Mouse (Mus musculus): Measurements from ENCODE around the gene Myo10. TPM values are rescaled to one million over a fixed set of nuclear protein-coding genes. Genes with fewer than 3 reads are reported as not detected.
A peak's percentile ranks its signal among the peaks of the same experiment; 100 is the strongest.

Myo10 gene
- polyA plus RNA-seq, 1 experiment from 2014 or later, result 39.8 TPM

DNA sequence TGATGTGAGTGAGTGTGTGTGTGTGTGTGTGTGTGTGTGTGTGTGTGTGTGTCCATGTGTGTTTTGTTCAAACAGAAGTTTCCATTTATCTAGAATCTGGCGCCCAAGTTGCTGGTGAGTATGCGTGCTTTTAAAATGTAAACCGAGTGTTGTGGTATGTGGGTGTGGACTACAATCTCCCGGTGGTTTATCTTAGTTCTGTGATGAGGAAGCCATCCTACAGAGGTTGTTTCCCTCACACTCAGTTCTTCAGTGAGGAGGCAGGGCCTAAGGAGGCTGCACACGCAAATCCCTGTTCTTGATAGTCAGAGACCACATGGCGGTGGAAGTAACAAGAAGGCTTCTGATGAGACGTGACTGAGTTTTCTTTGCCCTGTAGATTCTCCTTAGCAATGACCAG, 73.6 kb downstream of the Myo10 start:
- no peak overlapping the region for H3K4me3 ChIP-seq
- no peaks in the 10 kb centered on the region for H3K9me3 ChIP-seq
- no peaks in the 10 kb centered on the region for H3K36me3 ChIP-seq
- no peak overlapping the region for H3K9ac ChIP-seq
- no peak overlapping the region for H3K4me2 ChIP-seq (replicated peaks)
- H3K27me3 ChIP-seq, result no peaks in the 10 kb centered on the region
- H3K4me1 ChIP-seq, result peaks cover 30% of the 10 kb centered on the region
- ATAC-seq (ENCODE audit: insufficient number of reproducible peaks, insufficient read depth, low FRiP score, low TSS enrichment), result no peak
- no peak overlapping the region for H3K27ac ChIP-seq
- 75% methylated on average over 7 of the region's 7 CpGs for WGBS

DNA sequence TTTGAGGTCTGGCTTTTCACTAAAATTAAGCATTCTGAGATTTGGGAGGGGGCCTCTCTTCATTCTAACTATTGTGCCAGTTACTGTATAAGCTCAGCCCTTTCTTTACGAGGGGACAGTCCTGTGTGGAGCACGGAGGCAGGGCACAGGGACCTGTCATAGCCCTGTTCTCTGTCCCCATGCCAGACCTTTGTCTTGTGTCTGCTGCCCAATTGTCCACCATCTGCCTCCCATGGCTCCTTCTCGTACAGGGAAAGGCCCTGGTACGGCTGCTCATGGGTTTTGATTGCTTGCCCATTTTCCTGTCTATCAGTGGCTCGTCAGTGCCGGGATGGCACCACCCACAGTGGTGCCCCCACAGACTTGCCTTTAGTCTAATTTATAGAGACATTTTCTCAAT, 74.3 kb downstream of the Myo10 start:
- H3K27me3 ChIP-seq, result no peaks in the 10 kb centered on the region
- no peak overlapping the region for H3K4me2 ChIP-seq (replicated peaks)
- ATAC-seq (ENCODE audit: insufficient number of reproducible peaks, insufficient read depth, low FRiP score, low TSS enrichment), result no peak
- H3K4me3 ChIP-seq, result no peak overlapping the region
- no peak overlapping the region for H3K27ac ChIP-seq
- H3K9me3 ChIP-seq, result no peaks in the 10 kb centered on the region
- WGBS, result 92% methylated on average over 6 of the region's 6 CpGs
- H3K4me1 ChIP-seq, result peaks cover 30% of the 10 kb centered on the region
- H3K36me3 ChIP-seq, result peaks cover 3% of the 10 kb centered on the region; the same call in 1 of the 2 replicates
- H3K9ac ChIP-seq, result no peak overlapping the region

DNA sequence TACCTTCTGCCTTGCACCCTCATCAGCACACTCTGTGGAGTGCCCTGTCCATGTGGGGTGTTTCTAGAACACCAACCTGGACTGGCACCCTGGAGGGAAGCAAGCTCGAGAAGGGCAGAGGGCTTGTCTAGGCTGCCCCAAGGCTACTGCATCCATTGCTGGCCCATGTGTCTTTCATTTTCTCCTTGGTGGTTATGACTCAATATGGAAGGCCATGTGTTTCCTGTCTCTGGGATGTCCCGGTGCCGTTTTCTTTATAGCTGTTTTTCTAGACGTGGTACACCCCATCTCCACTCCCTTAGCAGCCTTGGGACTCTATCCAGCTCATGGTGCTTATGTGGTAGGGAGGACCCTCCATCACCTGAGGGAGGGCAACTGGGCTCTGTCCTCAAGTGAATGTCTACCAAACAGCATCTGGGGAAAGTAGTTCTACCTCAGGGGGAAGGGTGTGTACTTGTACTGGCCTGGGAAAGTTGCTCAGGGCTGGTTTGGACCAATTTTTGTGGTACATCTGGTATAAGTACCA, 76.8 kb downstream of the Myo10 start:
- ATAC-seq (ENCODE audit: insufficient number of reproducible peaks, insufficient read depth, low FRiP score, low TSS enrichment), result no peak
- Histone ChIP-seq H3K36me3 (peaks cover 15% of the 10 kb centered on the region), H3K27ac (no peak overlapping the region), H3K9me3 (no peaks in the 10 kb centered on the region), H3K4me2 (replicated peaks) (no peak overlapping the region), H3K9ac (no peak overlapping the region), H3K4me3 (no peak overlapping the region), H3K4me1 (peaks cover 11% of the 10 kb centered on the region; the same call in 1 of the 2 replicates), H3K27me3 (no peaks in the 10 kb centered on the region)
- 24% methylated on average over 4 of the region's 4 CpGs for WGBS

DNA sequence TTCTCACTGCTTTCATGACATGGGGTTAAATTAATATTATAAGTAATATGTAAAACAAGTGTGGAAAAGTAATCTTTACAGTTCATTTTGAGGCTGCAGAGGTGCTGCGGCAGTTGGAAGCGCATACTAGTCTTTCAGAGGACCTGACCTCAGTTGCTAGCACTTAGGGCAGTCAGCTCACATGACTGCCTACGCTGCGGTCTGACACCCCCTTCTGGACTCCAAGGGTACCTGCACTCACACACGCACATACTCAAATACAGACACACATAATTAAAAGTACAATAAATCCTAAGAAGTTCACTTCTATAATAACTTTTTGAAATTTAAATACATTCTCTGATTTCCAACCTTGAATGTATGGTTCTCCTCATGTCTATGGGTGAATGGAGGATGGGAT, 80.3 kb downstream of the Myo10 start:
- ATAC-seq (ENCODE audit: insufficient number of reproducible peaks, insufficient read depth, low FRiP score, low TSS enrichment), result no peak
- peaks cover 21% of the 10 kb centered on the region for H3K36me3 ChIP-seq
- no peak overlapping the region for H3K4me2 ChIP-seq (replicated peaks)
- H3K4me1 ChIP-seq, result peaks cover 24% of the 10 kb centered on the region; the same call in 1 of the 2 replicates
- H3K4me3 ChIP-seq, result no peak overlapping the region
- H3K27ac ChIP-seq, result no peak overlapping the region
- no peaks in the 10 kb centered on the region for H3K9me3 ChIP-seq
- no peak overlapping the region for H3K9ac ChIP-seq
- H3K27me3 ChIP-seq, result no peaks in the 10 kb centered on the region
- WGBS, result 97% methylated on average over 5 of the region's 5 CpGs

DNA sequence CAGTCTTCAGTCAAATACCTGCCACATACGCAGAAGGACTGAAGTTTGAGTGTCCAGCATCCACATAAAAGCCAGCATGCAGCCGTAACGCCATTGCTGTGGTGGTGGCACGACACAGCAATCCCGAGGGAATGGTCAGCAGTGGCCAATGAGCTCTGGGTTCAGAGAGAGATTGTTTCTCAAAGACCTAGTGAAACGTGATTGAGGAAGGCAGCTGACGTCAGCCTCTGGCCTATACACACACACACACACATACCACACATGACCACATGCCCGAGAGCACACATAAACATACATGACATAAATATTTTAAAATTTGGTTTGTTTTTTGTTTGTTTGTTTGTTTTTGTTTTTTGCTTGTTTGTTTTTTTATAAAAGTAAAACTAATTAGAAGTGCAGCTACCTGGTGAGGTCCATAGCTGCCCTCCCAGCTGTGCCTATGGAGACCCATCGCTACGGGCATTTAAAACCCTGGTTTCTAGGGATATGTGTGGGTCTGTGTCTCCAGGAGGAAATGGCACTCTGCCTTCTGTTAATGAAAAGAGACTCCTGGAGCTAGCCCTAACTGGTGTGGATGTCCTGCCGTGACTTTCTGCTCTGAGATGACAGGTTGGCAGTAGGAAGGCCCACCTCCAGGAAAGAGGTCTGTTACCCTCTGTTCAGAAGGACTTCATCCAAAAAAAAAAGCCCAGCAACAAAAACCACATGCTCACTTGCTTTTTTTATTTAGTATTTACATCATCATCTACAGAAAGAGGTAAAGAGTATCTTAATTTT, 82.7 kb downstream of the Myo10 start:
- peaks cover 14% of the 10 kb centered on the region; the same call in 1 of the 2 replicates for H3K4me1 ChIP-seq
- 0 out of 2 replicates have a peak overlapping the region, but pooled peaks have one; percentile 6 for H3K27ac ChIP-seq
- no peak for ATAC-seq (ENCODE audit: insufficient number of reproducible peaks, insufficient read depth, low FRiP score, low TSS enrichment)
- WGBS, result 79% methylated on average over 11 of the region's 11 CpGs
- H3K4me3 ChIP-seq, result no peak overlapping the region
- no peaks in the 10 kb centered on the region for H3K27me3 ChIP-seq
- H3K9ac ChIP-seq, result no peak overlapping the region
- peaks cover 21% of the 10 kb centered on the region for H3K36me3 ChIP-seq
- H3K4me2 ChIP-seq (replicated peaks), result no peak overlapping the region
- no peaks in the 10 kb centered on the region for H3K9me3 ChIP-seq

DNA sequence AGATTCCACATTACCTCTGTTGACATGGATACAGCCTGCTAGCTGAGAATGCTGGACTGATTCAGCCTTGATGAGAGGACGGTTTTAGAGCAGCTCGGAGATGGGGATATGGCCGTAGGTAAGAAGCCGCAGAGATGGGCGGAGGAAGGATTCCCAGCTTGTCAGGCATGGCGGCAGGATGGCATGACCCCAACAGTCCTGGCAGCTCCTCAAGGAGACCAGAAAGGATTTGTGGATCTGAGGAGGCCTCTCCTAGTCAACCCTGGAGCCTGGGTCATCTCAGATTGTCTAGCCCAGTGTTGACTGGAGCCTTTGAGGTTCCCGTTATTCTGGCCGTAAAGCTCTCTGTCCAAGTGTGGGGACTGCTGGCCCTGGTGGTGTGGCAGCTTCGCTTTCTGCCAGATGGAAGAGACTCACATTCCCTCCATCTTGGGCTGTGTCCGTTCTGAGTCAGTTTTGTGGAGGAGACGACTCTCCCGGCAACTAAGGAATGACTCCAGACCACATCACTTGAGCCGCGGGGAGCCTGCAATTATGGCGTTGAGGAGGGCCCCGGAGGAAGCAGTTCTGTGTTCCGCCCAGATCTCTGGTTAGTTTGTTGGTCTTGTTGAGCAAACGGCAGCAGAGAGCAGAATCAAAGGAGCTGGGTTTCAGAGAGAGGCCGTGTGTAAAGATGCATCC, 84.7 kb downstream of the Myo10 start:
- H3K4me1 ChIP-seq, result peaks cover 14% of the 10 kb centered on the region; the same call in 1 of the 2 replicates
- no peak overlapping the region for H3K9ac ChIP-seq
- no peak overlapping the region for H3K4me2 ChIP-seq (replicated peaks)
- 0 out of 2 replicates have a peak, but pooled peaks cover 3% of the 10 kb centered on the region for H3K9me3 ChIP-seq
- H3K36me3 ChIP-seq, result peaks cover 15% of the 10 kb centered on the region
- H3K27ac ChIP-seq, result peak overlapping the region; percentile 73
- H3K27me3 ChIP-seq, result no peaks in the 10 kb centered on the region
- WGBS, result 74% methylated on average over 19 of the region's 19 CpGs
- H3K4me3 ChIP-seq, result no peak overlapping the region
- ATAC-seq (ENCODE audit: insufficient number of reproducible peaks, insufficient read depth, low FRiP score, low TSS enrichment), result no peak

DNA sequence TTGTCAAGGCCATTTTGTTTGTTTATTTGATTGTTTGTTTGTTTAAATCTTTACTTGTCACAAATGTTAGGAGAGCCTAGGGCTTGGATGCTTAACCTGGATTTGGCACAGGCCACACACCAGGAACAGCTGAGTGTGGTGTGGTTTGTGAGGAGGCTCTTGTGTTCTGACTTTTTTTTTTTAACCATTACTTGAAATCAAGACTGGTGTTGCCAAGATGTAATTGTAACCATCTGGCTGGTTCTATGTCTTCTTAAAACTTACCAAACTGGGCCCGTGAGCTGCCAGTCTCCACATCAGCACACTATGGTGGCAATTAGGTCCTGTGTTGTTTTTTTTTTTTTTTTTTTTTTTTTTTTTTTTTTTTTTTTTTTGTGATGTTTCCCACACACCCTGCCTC, 85.6 kb downstream of the Myo10 start:
- no peak overlapping the region for H3K4me3 ChIP-seq
- H3K9me3 ChIP-seq, result 0 out of 2 replicates have a peak, but pooled peaks cover 3% of the 10 kb centered on the region
- no peak overlapping the region for H3K4me2 ChIP-seq (replicated peaks)
- ATAC-seq (ENCODE audit: insufficient number of reproducible peaks, insufficient read depth, low FRiP score, low TSS enrichment), result no peak
- no peaks in the 10 kb centered on the region for H3K27me3 ChIP-seq
- peaks cover 7% of the 10 kb centered on the region; the same call in 1 of the 2 replicates for H3K36me3 ChIP-seq
- no peak overlapping the region for H3K9ac ChIP-seq
- H3K27ac ChIP-seq, result peak overlapping the region; percentile 73; the same call in 1 of the 2 replicates
- peaks cover 14% of the 10 kb centered on the region; the same call in 1 of the 2 replicates for H3K4me1 ChIP-seq
- 27% methylated on average over 1 of the region's 1 CpGs for WGBS

DNA sequence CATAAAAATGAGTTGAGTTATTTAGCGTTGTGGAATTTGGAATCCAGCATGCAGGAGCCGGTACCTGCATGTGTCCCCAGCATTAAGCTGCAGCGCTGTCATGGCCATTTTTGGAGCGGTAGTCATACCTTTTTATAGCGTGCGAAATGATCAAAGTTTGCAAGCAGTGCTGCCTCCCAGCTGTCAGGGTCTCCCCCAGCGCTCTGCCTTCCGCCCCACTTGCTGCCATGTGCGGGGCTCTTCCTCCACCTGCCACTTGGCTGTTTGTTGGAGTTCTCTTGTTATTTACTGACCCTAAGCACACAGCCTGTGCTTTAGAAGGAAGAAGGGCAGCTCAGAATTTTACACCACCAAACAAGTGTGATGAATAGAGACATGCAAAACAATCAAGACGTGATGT, 88.6 kb downstream of the Myo10 start:
- Histone ChIP-seq H3K36me3 (peaks cover 8% of the 10 kb centered on the region; the same call in 1 of the 2 replicates), H3K9ac (no peak overlapping the region), H3K27ac (no peak overlapping the region), H3K27me3 (no peaks in the 10 kb centered on the region), H3K4me1 (peaks cover 18% of the 10 kb centered on the region; the same call in 1 of the 2 replicates), H3K4me3 (no peak overlapping the region), H3K9me3 (0 out of 2 replicates have a peak, but pooled peaks cover 3% of the 10 kb centered on the region), H3K4me2 (replicated peaks) (no peak overlapping the region)
- WGBS, result 95% methylated on average over 10 of the region's 10 CpGs
- no peak for ATAC-seq (ENCODE audit: insufficient number of reproducible peaks, insufficient read depth, low FRiP score, low TSS enrichment)

DNA sequence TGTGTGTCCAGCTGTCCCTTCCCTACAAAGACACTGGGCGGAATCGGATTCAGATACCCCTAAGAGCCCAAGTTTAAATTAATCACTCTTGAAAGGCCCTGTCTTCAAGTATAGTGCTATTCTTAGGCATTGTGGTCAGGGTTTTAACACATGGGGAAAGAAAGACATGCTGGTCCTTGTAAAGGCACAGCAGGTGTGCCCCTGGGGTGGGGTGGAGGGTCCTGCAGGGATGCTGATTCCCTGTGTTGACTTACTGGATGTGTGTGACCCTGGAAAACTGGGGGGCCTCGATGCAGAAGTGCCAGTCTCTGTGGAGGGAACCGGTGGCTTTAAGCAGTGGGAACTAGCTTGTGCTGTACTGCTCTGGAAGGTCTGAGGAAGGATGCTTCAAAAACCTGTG, 90.6 kb downstream of the Myo10 start:
- H3K4me2 ChIP-seq (replicated peaks), result no peak overlapping the region
- 0 out of 2 replicates have a peak, but pooled peaks cover 3% of the 10 kb centered on the region for H3K9me3 ChIP-seq
- no peak overlapping the region for H3K9ac ChIP-seq
- no peaks in the 10 kb centered on the region for H3K27me3 ChIP-seq
- no peak overlapping the region for H3K4me3 ChIP-seq
- peaks cover 10% of the 10 kb centered on the region; the same call in 1 of the 2 replicates for H3K36me3 ChIP-seq
- ATAC-seq (ENCODE audit: insufficient number of reproducible peaks, insufficient read depth, low FRiP score, low TSS enrichment), result no peak
- H3K4me1 ChIP-seq, result peaks cover 12% of the 10 kb centered on the region; the same call in 1 of the 2 replicates
- 65% methylated on average over 4 of the region's 4 CpGs for WGBS
- no peak overlapping the region for H3K27ac ChIP-seq

DNA sequence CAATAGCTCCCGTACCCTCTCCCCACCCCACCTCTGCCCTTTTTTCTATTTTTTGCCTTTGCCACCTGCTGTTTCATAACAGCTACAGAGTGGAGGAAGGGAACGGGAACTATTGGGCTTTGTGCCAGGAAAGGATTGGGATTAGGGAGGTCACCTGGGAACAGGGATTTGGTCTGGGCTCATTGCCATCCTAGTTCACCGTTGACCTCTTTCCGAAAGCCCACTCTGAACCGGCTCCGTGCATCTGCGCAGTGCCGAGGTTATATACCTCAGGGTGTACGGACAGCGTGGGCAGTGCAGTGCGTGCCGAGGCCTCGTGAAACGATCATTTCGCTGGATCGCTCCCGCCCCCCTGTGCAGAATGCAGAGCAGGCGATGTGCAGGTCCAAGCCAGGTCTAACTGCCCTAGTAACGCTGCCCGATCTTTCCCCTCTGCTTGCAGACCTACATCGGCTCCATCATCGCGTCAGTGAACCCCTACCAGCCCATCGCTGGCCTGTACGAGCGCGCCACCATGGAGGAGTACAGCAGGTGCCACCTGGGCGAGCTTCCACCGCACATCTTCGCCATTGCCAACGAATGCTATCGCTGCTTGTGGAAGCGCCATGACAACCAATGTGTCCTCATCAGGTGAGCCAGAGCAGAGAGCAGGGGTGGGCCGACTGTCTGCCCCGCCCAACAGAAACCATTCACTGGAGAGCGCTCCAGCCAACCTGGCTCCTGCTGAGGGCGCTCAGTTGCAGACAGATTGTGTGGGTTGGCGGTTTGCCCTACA, 91.4 kb downstream of the Myo10 start:
- no peak overlapping the region for H3K4me3 ChIP-seq
- ATAC-seq (ENCODE audit: insufficient number of reproducible peaks, insufficient read depth, low FRiP score, low TSS enrichment), result 0 out of 2 replicates have a peak, but pooled peaks have one; percentile 16
- H3K9me3 ChIP-seq, result 0 out of 2 replicates have a peak, but pooled peaks cover 3% of the 10 kb centered on the region
- H3K9ac ChIP-seq, result no peak overlapping the region
- WGBS, result 68% methylated on average over 38 of the region's 38 CpGs
- H3K4me1 ChIP-seq, result peaks cover 12% of the 10 kb centered on the region; the same call in 1 of the 2 replicates
- peaks cover 10% of the 10 kb centered on the region; the same call in 1 of the 2 replicates for H3K36me3 ChIP-seq
- H3K4me2 ChIP-seq (replicated peaks), result peak overlapping the region; percentile 7; the same call in 1 of the 2 replicates
- H3K27ac ChIP-seq, result no peak overlapping the region
- H3K27me3 ChIP-seq, result no peaks in the 10 kb centered on the region

Measured in embryonic facial prominence, embryonic 12.5 days (tissue).